Mouse (Mus musculus) layer of hippocampus, adult 11-12 months (tissue): Measurements from ENCODE around the gene Mgat4a.

Source experiments
- DNase-seq: peaks from one replicate; pipeline ENCODE4 v3.0.0; 2022; ENCODE audit warnings: low spot score

Gene Mgat4a

DNA sequence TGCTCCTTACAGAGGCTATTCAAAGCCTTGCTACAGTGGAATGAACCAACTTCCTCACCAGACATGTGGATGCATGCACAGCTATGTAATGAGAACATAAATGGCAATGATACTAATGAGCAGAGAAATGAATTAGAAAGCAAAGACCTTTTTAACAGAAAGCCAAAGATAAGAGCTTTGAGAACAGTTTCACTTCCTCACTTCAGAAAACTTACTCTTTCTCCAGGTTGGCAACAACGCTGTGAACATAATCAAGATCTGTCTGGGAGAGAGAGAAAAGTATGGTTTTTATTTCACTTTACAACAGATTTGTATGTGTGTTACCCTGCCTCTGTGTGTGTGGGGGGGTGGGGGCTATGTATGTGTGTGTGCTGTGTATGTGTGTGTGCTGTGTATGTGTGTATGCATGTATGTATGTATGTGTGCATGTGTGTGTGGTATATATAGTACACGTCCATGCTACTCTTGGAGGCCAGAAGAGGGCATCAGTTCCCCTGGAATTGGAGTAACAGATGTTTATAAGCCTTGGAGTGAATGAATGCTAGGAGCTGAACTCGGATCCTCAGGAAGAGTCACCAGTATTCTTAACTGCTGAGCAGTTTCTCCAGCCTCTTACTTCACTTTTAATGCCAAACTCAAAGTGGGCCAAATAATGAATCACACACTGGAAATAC lies 74.4 kb downstream of the Mgat4a start:
- DNase-seq: no peak

DNA sequence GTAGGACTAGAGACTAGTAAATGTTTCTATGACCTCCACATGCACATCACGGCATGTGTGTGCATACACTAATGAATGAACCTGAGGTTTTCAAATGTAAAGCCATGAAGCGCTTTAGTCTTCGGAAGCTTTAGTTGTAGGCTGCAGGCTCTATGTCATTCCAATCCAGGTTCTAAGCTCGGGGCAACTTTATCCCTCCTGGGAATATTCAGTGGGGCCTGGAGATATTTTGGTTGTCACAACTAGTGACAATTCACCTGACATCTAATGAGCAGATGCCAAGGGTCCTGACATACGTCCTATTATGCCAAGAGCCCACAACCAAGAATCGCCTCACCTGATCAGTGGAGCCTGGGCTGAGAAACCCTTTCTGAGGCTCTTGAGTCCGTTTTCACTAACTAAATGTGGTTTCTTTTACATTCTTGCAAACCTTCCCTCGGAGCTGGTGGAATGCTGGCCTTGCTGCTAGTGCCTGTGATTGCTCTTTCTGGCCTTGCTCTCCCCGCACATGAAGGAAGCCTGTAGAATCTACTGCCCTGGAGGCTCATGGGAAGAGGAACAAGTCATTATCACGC lies 75.9 kb downstream of the Mgat4a start:
- no peak for DNase-seq

DNA sequence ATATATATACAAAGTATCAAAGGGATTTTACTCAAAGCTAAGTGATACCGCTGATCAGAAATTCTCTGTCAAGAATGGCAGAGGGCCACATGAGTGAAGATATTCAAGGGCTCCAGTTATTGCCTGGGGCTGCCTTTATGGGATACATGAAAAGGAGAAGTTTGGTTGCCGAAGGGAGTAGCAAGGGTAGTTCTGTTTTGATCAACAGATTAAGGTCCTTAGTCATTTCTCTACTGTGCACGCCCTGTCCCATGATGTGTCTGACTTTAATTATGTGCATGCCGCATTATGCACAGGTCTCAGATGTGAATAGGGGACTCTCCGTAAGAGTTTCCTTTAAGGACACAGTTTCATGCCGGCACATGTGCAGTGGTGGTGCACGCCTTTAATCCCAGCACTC lies 83.3 kb downstream of the Mgat4a start:
- no peak for DNase-seq

DNA sequence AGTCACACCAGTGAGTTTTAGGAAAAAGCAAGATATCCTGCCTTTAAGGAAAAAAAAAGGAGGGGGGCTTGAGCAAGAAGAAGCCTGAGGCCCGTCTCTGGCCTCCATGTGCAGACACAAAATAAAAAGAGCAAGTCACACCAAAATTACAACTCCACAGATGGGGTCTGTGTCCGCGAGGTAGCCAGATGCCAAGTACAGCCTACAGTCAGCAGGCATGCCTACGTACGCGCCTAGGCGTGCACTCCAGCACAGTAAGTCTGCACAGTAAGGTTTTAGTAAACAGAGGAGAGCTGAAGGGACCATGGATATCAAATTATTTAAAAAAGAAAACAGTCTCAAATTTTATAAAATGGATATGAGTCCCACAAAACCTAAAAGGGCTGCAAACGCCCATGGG lies 89.5 kb downstream of the Mgat4a start:
- DNase-seq: peak; percentile 28

DNA sequence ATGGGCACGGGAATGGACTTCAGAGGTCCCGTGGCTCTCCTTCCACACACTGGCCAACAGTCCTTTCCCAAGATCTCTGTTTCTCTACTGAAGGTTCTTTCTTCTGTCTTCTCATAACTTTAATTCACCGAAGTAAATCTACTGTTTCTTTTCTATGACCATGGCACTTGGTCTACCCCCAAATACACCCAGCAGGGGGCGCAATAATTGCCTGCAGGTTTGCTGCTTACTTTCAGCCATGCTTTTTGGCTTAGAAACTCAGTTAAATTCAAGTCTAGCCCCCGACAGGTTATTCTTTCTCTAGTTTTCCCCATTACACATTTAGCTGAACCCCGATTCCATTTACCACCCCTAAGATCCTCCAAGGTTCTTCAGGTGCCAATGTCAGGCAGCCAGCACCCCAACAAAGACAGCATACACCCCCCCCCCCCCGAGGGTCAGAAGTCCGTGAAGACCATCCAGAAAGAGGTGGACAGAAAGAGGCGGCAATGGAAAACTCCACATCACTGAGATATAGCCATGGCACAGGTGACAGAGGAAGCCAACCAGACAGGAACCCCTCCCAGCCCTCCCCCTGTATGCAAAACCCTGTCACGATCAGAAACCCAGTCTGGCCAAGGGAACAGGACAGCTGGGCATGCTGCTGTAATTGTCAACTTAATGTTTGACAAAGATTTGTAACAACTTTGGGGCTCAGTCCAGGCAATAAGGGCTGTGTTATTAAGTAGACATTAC lies 92.3 kb downstream of the Mgat4a start:
- peak; percentile 42 for DNase-seq

DNA sequence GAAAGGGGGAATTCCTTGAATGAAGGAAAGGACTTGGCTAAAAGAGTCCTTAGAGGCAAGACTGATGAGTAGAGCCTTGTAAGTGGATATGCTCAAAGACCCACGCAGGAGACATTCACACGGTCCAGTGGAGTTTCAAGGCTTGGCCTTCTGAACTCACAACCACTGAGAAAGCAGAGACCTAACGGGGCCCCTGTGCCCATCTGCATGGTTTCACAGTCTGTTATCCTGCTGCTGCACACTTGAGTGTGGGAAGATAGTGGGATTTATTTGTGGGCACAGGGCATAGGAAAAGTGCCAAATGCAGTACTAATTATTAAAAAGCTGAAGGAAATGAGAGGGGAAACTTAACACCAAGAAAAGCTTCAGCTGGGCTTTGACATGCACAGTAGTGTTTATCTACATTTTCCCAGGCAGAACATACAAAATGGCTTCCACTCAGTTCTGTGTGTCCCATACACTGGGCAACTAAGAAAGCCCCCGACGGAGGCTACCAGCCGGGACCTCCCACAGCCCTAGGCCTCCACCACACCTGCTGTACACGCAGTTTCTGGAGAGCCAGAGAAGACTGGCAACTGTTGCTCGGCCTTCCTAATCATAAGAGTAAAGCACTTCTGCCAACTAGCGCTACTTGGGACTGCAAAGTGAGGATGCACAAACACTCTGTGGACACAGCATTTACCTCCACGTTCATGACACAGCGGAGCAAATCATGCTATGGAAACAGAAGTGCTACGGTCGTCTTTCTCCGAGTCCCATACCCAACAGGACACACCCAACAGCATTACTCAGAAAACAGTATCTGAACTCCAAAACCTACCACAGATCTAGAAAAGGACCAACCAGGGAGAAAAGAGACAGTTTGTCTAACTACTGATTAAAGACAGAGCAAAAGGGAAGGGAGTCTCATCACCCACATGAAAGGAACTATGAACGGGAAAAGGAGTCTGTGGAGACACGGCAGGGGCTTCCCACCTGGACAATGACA lies 97.7 kb downstream of the Mgat4a start:
- DNase-seq: no peak

DNA sequence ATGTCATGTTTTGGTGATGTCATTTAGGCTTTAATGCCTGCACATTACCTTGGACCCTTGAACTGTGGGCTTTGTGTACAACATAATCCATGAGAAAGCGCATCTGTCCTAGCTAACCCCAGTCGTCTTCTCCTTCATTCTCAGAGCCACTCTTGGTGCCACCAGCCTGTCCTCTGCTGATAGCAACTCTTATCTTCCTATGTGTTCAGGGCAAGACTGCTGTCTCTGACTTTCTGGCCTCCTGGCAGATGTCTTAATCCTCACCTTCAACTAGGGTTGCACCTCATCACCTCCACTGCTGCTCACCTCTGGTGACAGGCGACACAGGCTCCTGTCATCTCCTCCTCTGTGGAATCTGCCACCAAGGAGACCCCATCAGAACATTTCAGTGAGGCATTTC lies 104.4 kb downstream of the Mgat4a start:
- DNase-seq: no peak

DNA sequence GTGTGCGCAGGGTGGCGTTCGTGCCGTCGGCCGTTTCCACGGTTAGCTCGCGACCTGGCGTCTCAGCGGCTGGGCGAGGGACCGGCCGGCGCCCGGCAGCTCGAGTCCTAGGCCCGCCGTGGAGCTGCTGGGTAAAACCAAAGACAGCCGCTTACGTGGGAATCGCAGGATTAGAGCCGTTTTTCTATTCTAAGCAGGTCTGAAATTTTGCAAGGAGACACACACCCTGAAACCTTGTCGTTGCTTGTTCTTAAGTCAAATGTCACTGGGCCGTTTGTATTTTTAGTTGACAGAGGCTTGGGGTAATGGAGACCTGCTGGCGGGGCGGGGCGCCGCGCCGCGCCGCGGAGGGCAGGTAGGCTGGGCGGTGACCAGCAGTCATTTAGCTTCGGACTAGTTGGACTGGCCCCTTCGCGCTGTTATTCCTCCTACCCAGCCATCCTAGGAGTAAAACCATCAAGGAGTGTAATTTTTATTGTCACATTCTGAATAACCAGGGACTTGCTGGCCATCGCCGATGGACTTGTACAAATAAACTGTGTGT lies 110.4 kb downstream of the Mgat4a start:
- no peak for DNase-seq

DNA sequence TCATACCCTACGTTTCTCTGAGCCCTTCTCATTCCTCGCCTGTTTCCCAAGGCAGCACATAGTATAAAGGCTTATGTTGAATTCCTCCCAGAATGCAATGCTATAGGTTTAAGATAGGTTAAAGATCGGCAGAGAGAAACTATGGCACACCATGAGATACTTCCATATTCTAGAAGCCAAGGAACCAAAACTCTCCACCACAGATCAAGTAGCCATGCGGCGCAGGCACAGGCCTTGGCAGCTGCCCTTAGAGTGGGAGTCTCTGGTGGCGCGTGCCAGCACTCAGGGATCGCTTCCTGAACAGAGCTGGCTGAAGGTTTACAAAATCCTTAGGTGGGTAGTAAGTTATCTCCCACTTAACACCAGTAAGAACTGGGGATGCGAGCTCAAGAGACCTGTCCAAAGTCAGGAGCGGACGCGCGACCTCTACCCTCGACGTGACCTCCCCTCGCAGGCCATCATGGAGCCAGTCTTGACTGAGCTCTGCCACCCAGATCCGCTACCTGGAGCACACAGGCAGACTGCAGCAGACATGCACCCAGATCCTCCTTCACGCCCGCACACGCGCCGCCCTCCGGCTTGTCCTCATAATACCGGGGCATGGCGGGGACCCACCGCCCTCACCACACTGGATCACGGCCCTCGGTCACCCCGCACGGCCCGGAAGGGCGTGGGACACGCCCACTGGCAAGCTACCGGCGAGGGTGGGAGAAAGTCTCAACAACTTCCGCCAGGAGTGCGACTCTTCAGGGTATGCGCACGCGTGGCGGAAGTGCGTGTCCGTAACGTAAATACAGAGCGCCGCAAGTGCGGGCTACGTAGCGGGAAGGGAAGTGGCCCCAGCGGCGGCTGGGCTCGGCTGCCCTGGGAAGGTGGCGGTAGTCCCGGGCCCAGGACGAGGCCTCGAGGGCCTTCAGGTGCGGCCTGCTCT lies 111.2 kb downstream of the Mgat4a start, which contains the start of the genes Coa5 and Unc50:
Coa5 (minus strand) TSS at position 738 of the 931 bp plus-strand sequence.
Unc50 (plus strand) TSS at position 774 of the 931 bp plus-strand sequence.
- DNase-seq: peak; percentile 96

DNA sequence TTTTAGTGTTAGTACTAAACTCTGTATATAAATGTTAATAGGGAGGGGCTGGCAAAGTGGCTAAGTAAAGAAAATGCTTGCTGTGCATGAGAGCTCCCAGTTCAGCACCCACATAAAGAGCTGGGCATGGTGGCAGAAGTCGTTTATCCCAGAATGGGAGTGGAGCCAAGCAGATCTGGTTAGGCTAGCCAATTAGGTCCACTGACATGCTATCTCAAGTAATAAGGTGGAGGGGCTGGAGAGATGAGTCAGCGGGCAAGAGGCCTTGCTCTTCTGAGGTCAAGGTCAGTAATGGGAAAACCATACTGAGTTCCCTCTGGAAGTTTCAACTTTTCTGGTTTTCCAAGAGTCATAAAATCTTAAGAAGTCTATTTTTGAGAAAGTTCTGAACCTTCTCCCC lies 111.9 kb downstream of the Mgat4a start:
- DNase-seq: no peak

DNA sequence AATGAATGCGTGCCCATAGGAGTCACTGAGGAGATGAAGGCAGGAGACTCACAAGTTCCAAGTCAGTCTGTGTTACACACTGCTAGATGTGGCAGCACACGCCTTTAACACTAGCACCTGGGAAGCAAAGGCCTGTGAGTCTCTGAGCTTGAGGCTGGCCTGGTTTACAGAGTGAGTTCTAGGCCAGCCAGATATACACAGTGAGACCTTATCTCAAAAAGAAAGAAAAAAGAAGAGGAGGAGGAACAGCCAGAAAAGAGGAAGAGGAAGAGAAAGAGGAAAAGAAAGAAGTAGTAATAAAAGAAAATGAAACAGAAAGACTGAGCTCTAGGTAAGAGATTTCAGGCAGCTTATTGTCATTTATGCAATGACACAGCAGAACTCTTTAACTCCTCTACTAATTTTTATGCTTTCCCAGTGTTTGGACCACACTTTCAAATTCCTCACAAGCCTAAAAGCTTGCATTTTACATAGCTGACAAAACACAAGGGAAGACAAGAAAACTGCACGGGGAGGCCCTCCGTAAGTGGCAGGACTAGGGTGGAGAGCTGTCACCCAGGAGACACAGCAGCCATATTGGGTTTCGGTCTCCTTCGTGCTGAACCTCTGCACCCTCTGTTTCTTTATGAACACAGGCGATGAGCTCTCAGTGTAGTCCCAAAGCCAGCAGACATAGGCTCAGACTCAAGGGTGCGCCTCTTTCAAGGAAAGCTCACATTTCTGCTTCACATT lies 113.5 kb downstream of the Mgat4a start:
- no peak for DNase-seq

DNA sequence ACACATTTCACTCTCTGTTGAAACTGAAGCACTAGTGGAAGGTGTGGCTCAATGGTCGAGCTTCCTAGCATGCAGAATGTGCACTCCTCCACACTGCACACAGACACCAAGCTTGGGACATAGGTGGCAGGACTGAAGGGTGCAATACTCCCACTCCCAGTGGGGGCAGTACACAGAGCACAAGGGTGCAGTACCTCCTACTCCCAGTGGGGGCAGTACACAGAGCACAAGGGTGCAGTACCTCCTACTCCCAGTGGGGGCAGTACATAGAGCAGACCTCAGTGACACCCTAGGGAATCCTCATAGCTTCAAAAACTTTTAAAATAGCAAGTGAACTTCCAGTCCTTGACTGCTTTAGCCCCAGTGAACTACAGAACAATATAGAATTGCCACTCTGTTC lies 121.4 kb downstream of the Mgat4a start:
- DNase-seq: peak; percentile 53

DNA sequence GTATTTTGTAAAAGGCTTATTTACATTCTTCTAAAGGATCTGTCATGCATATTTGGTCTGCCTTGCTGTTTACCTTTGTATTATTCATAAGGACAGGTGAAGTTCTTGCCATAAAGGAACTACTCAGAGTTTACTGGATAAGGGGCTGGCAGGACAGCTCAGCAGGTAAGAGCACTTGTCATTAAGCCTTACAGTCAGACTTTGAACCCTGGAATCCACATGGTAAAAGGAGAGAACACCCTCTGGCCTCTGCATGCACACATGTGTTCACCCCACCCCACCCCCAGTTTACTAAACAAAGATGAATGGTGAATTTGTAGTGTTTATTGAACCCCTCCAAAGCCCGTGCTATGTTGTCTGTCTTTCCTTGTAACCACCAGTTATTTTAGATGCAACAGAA lies 125.4 kb downstream of the Mgat4a start:
- no peak for DNase-seq

DNA sequence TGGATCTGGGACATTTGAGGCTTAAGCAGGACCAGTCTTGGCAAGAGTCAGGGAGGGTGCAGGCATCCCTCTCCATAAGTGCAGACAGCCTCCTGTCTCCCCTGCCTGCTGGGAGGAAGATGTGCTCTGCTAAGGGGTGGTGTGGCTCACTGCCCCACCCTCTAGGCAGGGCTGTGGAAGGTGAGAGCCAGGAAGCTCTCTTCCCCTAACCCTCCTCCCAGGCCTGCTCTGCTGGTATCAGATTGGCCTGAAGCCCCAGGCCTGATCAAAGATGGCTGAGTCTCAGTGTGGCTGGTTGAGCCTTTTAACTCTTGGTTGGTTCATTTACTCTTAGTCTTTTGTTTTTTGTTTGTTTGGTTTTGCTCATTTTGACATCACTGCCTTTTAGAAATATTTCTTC lies 131.2 kb downstream of the Mgat4a start:
- DNase-seq: no peak

DNA sequence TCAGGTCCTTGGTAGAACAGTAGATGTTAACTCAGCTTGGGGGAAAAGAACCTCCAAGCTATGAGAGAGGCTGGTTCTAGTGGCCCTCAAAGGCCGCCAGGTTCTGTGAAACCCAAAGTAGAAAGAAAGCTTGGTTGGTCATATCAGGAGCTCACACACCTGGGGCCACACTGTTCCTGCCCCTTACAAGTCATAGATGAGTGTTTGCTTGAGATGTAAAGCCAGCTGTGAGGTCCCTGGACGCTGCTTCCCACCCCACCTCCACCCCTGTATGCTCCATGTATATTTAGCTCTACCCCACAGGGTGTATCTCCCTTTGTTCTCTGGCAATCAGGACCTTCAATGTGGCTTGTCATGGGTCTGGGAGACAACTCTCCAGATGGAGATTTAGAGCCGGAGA lies 132.1 kb downstream of the Mgat4a start:
- DNase-seq: no peak

DNA sequence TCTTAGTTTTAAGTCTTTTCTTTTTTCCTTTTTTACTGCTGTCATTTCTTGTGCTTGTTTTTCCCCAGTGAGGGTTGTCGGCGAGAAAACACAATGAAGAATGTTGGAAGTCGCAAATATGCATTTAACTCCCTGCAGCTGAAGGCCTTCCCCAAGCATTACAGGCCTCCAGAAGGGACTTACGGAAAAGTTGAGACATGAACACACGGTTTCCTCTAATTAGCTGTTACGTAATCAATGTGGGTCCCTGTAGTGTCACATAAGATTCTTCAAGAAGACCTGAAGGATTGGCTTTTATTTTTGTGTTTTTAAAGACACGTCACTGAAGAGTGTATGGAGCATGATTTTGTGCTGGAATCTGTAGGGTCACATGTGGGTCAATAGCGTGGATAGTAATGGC lies 132.8 kb downstream of the Mgat4a start:
- no peak for DNase-seq

DNA sequence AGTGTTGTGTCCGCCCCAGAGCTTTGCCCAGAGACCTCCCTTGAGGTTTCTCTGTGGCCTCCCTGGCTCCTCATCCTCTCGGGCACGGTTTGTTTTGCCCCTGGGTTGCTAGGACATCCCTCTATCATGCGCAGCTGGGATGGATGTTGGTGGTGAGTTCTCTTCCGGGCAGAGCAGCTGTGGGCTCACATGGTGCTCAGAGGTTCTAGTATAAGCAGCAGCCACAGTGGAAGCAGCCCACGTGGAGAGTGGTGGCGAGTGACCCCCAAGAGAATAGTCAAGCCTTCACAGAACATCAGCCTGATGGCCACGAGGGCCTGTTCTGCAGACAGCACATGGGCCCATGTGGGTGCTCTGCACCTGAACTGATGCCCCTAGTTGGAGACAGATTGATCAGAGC lies 133.6 kb downstream of the Mgat4a start:
- DNase-seq: no peak

DNA sequence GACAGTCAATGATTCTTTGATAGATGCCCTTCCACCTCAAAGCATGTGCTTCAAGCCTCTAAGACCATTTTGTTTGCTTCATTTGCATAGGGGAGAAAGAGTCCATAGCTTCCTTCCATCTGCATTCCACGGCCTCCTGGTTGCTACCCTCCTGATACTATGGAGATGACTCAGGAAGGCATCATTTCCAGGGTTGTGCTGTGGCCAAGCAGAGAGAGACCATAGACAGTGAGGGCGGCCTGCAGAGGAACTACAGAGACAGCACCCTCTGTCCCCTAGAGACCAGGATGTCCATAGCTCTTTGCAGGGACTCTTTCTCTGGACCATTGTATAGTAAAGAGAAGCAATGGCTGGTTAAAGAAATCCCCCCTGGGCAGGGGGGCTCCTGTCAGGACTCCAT lies 135.7 kb downstream of the Mgat4a start:
- no peak for DNase-seq

DNA sequence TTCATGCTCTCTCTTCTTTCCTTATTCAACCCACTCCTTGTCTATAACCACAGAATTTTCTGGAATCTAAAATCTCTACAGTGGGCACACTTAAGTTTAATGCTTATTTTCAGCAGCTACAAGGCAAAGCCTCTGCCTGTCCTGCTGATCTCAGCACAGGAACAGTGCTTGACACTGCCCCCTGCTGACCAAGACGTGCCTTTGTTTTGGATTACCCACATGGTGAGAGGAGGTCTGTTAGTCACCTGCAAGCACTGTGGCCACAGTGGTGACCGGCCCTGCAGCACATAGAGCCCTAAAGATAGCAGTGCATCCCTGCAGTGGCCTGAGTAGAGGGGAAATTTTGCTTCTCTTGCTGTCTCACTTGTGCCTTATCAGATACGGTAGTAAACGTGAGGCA lies 139.1 kb downstream of the Mgat4a start:
- DNase-seq: peak; percentile 60

DNA sequence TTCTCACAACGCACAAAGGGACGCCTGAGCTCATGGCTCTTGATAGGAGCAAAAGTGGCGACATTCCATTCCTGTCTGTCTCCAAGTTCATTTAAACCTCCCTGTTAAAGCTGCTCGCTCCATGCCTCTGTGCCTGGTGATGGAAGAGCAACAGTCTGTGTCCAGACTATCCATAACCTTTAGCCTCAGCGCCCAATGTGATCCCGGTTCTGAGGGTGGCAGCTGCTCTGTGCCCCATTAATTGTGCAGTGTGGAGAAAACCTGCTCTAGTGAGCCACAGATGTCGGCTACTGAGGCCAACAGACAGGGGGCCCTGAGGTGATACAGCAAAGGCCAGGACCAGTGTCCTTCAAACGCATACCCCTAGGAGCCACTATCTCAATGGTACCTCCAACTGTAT lies 141.1 kb downstream of the Mgat4a start:
- no peak for DNase-seq
